Mouse (Mus musculus) E14TG2a.4 (cell line): ENCODE data around the gene U2af1.

ENCODE experiments used
- H3K27me3 ChIP-seq: 2 replicates; pipeline ENCODE4 v1.6.1; 2014; ENCODE audit warnings: low read length, control low read depth; ENCODE audit not compliant: insufficient read depth
- H3K36me3 ChIP-seq: 2 replicates; pipeline ENCODE4 v1.6.1; 2014; ENCODE audit warnings: low read length, control low read depth; ENCODE audit not compliant: insufficient read depth
- H3K4me1 ChIP-seq: replicated peaks from 2 replicates; pipeline ENCODE4 v1.6.1; 2014; ENCODE audit warnings: low read depth, low read length, control low read depth
- H3K4me3 ChIP-seq: replicated peaks from 2 replicates; pipeline ENCODE4 v1.5.1; 2014; ENCODE audit warnings: mild to moderate bottlenecking, low read length
- H3K9me3 ChIP-seq: 2 replicates; pipeline ENCODE4 v1.6.1; 2014; ENCODE audit warnings: low read length, control low read depth
- CTCF ChIP-seq: conservative IDR thresholded peaks from 2 replicates; pipeline ENCODE4 v1.5.1; 2014; ENCODE audit warnings: low read length
- NANOG ChIP-seq: IDR thresholded peaks from 2 replicates; pipeline ENCODE4 v1.6.1; 2014; ENCODE audit warnings: borderline replicate concordance, low read length, mixed read lengths
- POU5F1 ChIP-seq: IDR thresholded peaks from 2 replicates; pipeline ENCODE4 v1.6.1; 2014; ENCODE audit warnings: low read length, borderline replicate concordance

The U2af1 gene

DNA sequence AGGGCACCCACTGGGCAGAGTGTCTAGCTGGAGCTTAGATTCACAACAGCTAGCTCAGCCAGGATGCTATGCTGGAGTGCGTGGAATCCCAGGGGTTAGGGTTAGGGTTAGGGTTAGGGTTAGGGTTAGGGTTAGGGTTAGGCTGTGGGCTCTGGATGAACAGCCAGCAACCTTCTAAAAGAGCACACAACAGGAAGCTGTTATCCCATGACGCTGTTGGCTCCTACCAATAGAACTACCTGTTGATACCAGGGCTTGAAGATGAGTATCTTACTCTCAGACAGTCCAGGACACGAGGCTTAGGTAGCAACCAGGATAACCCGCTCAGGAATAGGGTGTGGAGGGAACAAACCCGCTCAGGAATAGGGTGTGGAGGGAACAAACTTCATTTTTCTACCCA is 34.2 kb upstream of the U2af1 start:
- Histone ChIP-seq H3K4me3 (no peak overlapping the region), H3K9me3 (no peaks in the 10 kb centered on the region), H3K27me3 (0 out of 2 replicates have a peak, but pooled peaks cover 4% of the 10 kb centered on the region), H3K4me1 (peaks cover 44% of the 10 kb centered on the region), H3K36me3 (no peaks in the 10 kb centered on the region)
- no peak for TF ChIP-seq CTCF
- TF ChIP-seq POU5F1, result no peak
- no peak for TF ChIP-seq NANOG

DNA sequence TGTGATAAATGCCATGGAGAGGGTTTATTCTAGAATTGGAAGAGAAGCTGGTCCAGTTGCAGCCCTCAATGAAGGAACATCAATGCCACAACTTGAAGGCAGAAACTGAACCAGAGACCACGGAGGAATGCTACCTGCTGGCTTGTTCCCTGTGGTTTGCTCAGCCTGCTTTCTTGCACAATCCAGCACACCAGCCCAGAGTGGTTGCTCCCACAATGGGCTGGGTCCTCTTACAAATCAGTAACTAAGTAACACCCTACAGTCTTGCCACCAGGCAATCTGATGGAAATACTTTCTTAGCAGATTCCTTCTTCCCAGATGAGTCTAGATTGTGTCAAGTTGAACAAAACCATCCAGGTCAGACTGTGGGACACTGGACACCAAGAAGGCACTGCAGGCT is 30.9 kb upstream of the U2af1 start:
- no peaks in the 10 kb centered on the region for H3K36me3 ChIP-seq
- peaks cover 49% of the 10 kb centered on the region for H3K4me1 ChIP-seq
- no peak for TF ChIP-seq POU5F1
- TF ChIP-seq CTCF, result no peak
- TF ChIP-seq NANOG, result no peak
- H3K4me3 ChIP-seq, result no peak overlapping the region
- no peaks in the 10 kb centered on the region for H3K9me3 ChIP-seq
- H3K27me3 ChIP-seq, result 0 out of 2 replicates have a peak, but pooled peaks cover 4% of the 10 kb centered on the region

DNA sequence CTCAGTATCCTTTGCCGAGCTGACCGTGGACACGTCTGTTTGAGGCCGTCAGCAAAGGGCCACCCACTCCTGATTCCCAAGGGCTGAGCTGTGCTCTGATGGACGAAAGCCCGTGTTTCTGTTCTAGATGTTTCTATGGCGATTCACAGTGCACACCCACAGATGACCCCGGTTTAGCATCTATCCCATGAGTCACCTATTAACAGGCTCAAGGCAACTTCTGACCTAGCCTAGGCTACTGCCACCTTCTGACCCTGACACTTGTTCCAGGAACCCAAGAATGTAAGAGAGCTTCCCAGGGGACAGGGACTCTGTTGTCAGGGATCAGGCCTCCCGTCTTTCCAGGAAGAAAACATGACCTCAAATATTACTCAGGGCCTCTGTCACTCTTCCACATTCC is 29.4 kb upstream of the U2af1 start:
- Histone ChIP-seq H3K4me1 (peaks cover 34% of the 10 kb centered on the region), H3K9me3 (no peaks in the 10 kb centered on the region), H3K27me3 (0 out of 2 replicates have a peak, but pooled peaks cover 4% of the 10 kb centered on the region), H3K4me3 (no peak overlapping the region), H3K36me3 (no peaks in the 10 kb centered on the region)
- TF ChIP-seq NANOG (no peak), CTCF (no peak)

- Histone ChIP-seq H3K36me3 (no peaks in the 10 kb centered on the region), H3K4me1 (peaks cover 24% of the 10 kb centered on the region), H3K4me3 (no peak overlapping the region; the same call in 1 of the 2 replicates), H3K9me3 (no peaks in the 10 kb centered on the region), H3K27me3 (0 out of 2 replicates have a peak, but pooled peaks cover 11% of the 10 kb centered on the region)
- no peak for TF ChIP-seq POU5F1
- no peak for TF ChIP-seq CTCF
- TF ChIP-seq NANOG, result no peak
Measured at GRCm38 (mm10) chr17:31686225-31686564, 27.5 kb upstream of the U2af1 start.

GRCm38 (mm10) chr17:31685514-31686224 is 27.0 kb upstream of the U2af1 start:
- no peak overlapping the region; the same call in 1 of the 2 replicates for H3K4me3 ChIP-seq
- no peaks in the 10 kb centered on the region for H3K9me3 ChIP-seq
- H3K27me3 ChIP-seq, result peaks cover 16% of the 10 kb centered on the region; the same call in 1 of the 2 replicates
- no peaks in the 10 kb centered on the region for H3K36me3 ChIP-seq
- peaks cover 19% of the 10 kb centered on the region for H3K4me1 ChIP-seq
- TF ChIP-seq CTCF (peak; percentile 62), NANOG (no peak)

DNA sequence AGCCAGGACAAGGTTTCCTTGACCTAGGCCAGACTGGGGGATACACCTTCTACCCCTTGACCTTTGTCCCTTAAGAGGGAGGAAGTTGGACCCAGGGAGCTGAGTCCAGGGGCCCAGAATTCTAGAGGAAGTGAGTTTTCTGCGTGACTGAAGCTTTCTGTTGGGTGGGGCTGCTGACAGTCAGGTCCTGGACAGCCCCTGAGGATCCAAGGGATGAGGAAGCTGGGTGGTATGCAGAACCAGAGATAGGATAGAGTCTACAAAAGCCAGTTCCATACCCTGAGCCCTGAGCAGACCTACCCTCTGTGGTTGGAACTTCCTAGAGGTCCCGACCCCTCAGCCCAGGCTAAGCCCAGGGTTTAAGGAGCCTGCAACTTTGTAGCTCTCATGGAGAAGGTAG is 21.8 kb upstream of the U2af1 start:
- H3K36me3 ChIP-seq, result no peaks in the 10 kb centered on the region
- TF ChIP-seq CTCF, result no peak
- no peak for TF ChIP-seq POU5F1
- TF ChIP-seq NANOG, result no peak
- H3K4me1 ChIP-seq, result peaks cover 17% of the 10 kb centered on the region
- H3K4me3 ChIP-seq, result no peak overlapping the region
- H3K9me3 ChIP-seq, result no peaks in the 10 kb centered on the region
- peaks cover 38% of the 10 kb centered on the region for H3K27me3 ChIP-seq

- Histone ChIP-seq H3K9me3 (no peaks in the 10 kb centered on the region), H3K4me3 (peak within 1 kb of the TSS; percentile 51), H3K27me3 (peaks cover 36% of the 10 kb centered on the region), H3K36me3 (no peaks in the 10 kb centered on the region), H3K4me1 (peaks cover 21% of the 10 kb centered on the region)
- TF ChIP-seq POU5F1 (no peak), NANOG (no peak), CTCF (no peak)
Measured at GRCm38 (mm10) chr17:31677507-31677906, 18.8 kb upstream of the U2af1 start, which contains the start of gene Cryaa. TSS of gene Cryaa (plus strand) at chr17:31677807.

GRCm38 (mm10) chr17:31674426-31674825 is 15.7 kb upstream of the U2af1 start:
- Histone ChIP-seq H3K27me3 (peaks cover 24% of the 10 kb centered on the region), H3K4me3 (no peak overlapping the region), H3K9me3 (no peaks in the 10 kb centered on the region), H3K36me3 (no peaks in the 10 kb centered on the region), H3K4me1 (peaks cover 24% of the 10 kb centered on the region)
- TF ChIP-seq POU5F1 (no peak), NANOG (no peak), CTCF (no peak)

- TF ChIP-seq POU5F1 (no peak), CTCF (no peak), NANOG (no peak)
- no peaks in the 10 kb centered on the region for H3K36me3 ChIP-seq
- H3K9me3 ChIP-seq, result no peaks in the 10 kb centered on the region
- H3K27me3 ChIP-seq, result peaks cover 9% of the 10 kb centered on the region
- H3K4me1 ChIP-seq, result peaks cover 11% of the 10 kb centered on the region
- H3K4me3 ChIP-seq, result no peak overlapping the region
Measured at GRCm38 (mm10) chr17:31672279-31672678, 13.6 kb upstream of the U2af1 start.
